Mouse (Mus musculus) duodenum, adult 2 months (tissue): ENCODE measurements around the gene Rnf146. TPM values are rescaled to one million over a fixed set of nuclear protein-coding genes. Genes with fewer than 3 reads are reported as not detected.

Experiments
- polyA plus RNA-seq: library from polyadenylated mRNA; depleted of rRNA; stranded (reverse); fragments of >200 nt; gene quantifications from 2 replicates; pipeline ENCODE4 v1.2.3, GENCODE M21; 2012; ENCODE audit warnings: low replicate concordance; rRNA removed

The Rnf146 gene
- polyA plus RNA-seq: 4.0 and 5.3 TPM in 2 replicates

GRCm38 (mm10) chr10:29362197-29362900, at the start of gene Rnf146:
Rnf146 (minus strand) TSS chr10:29362442.

DNA sequence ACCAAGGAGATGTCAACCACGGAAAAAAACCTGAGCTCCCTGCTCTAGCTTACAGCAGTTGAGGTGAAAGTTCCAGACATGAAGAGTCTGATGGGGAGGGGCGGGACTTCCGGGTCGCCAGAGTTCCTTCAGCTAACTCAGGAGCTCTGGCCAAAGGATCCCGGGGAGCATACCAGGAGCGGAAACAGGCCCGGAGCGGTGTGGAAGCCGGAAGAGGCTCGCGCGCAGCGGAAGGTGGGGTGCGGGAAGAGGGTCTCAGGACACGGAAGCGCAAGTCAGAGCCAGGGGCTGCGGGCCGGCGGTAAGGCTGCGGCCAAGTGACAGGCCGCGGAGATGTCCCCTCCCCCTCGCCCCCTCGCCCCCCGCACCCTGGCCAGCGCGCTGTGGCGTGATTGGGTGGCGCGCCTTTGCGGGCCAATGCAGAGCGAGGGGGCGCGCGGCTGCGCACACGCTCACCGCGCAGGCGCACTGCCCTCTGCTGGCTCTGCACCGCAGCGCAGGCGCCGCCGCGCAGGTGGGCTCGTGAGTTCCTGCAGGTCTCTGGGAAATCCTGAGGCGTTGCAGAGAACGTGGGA, 49.1 kb downstream of the Rnf146 start, which contains the start of gene Echdc1:
Echdc1 (plus strand) TSS at position 103 of the 575 bp plus-strand sequence.

Other genes starting within 250 kb of the Rnf146 start
- gene Soga3, start 218.6 kb downstream of the Rnf146 start, polyA plus RNA-seq: 0.20 and 0.27 TPM in 2 replicates
- not detected in 2 replicates for gene Gm49353, start 163.5 kb downstream of the Rnf146 start, polyA plus RNA-seq
- gene 9330159F19Rik, start 150.8 kb downstream of the Rnf146 start, polyA plus RNA-seq: 0.01 TPM in 1 of 2 replicates, not detected in the other
- gene Echdc1, start 49.3 kb downstream of the Rnf146 start, polyA plus RNA-seq: 0.27 and 0.65 TPM in 2 replicates
- 1.3 and 1.7 TPM in 2 replicates for gene Rspo3, start 173.4 kb upstream of the Rnf146 start, polyA plus RNA-seq